Mouse (Mus musculus) neural tube, embryonic 11.5 days (tissue): ENCODE measurements around the gene Mad1l1. TPM values are rescaled to one million over a fixed set of nuclear protein-coding genes. Genes with fewer than 3 reads are reported as not detected.
A peak's percentile ranks its signal among the peaks of the same experiment; 100 is the strongest.

Experiments used
- ATAC-seq: fragments of 200-750 bp; cut with Nextera tagmentation; 2 replicates; pipeline ENCODE4 v1.8.0; 2017; ENCODE audit warnings: moderate number of reproducible peaks, mild to moderate bottlenecking, moderate TSS enrichment, moderate library complexity; ENCODE audit not compliant: insufficient read depth, low FRiP score, low TSS enrichment
- DNase-seq: peaks from one replicate; pipeline ENCODE4 v3.0.0-alpha.2; 2015; ENCODE audit warnings: low spot score
- H3K27ac ChIP-seq: fragments of 300-500 bp; sonication (generic); 2 replicates; pipeline ENCODE4 v1.5.1; 2014; ENCODE audit warnings: low read depth, mild to moderate bottlenecking, low read length
- H3K27me3 ChIP-seq: fragments of 300-500 bp; sonication (generic); 2 replicates; pipeline ENCODE4 v1.6.1; 2014; ENCODE audit warnings: mild to moderate bottlenecking, low read length, mixed read lengths; ENCODE audit not compliant: control insufficient read depth, insufficient read depth
- H3K36me3 ChIP-seq: fragments of 300-500 bp; sonication (generic); 2 replicates; pipeline ENCODE4 v1.6.1; 2014; ENCODE audit warnings: mild to moderate bottlenecking, low read length, moderate library complexity, mixed read lengths; ENCODE audit not compliant: control insufficient read depth, insufficient read depth
- H3K4me1 ChIP-seq: fragments of 300-500 bp; sonication (generic); 2 replicates; pipeline ENCODE4 v1.6.1; 2014; ENCODE audit warnings: low read length, mixed read lengths; ENCODE audit not compliant: control insufficient read depth, insufficient read depth
- H3K4me2 ChIP-seq: fragments of 300-500 bp; sonication (generic); 2 replicates; pipeline ENCODE4 v1.6.1; 2014; ENCODE audit warnings: low read depth, mild to moderate bottlenecking, moderate library complexity
- H3K4me3 ChIP-seq: fragments of 300-500 bp; sonication (generic); 2 replicates; pipeline ENCODE4 v1.5.1; 2014; ENCODE audit warnings: low read depth, low read length
- H3K9ac ChIP-seq: fragments of 300-500 bp; sonication (generic); 2 replicates; pipeline ENCODE4 v1.6.1; 2014; ENCODE audit warnings: mild to moderate bottlenecking, low read length
- H3K9me3 ChIP-seq: fragments of 300-500 bp; sonication (generic); 2 replicates; pipeline ENCODE4 v1.6.1; 2016; ENCODE audit warnings: low read length; ENCODE audit not compliant: control insufficient read depth
- whole genome bisulfite sequencing: fragments of 180-500 bp; shearing (Covaris S2); extraction: QIAGEN DNeasy Blood & Tissue Kit; methylation state at CpG from one replicate; pipeline ENCODE4 v1.1.7; 2014; 5-methylcytosine and 5-hydroxymethylcytosine counted together
- polyA plus RNA-seq: library from polyadenylated mRNA; unstranded; fragments of >200 nt; fragmentation: Nextera tagmentation; extraction: Ambion mirVana; gene quantifications from 2 replicates; pipeline ENCODE4 v1.2.1, GENCODE M21; 2014

Mad1l1 gene
- polyA plus RNA-seq, 1 experiment from 2014 or later = 51.9 TPM

- Histone ChIP-seq H3K4me2 (no peak overlapping the region), H3K4me1 (no peaks in the 10 kb centered on the region), H3K9me3 (no peaks in the 10 kb centered on the region), H3K27me3 (no peaks in the 10 kb centered on the region), H3K36me3 (no peaks in the 10 kb centered on the region), H3K27ac (no peak overlapping the region), H3K9ac (no peak overlapping the region), H3K4me3 (no peak overlapping the region)
- 89% methylated on average over 6 of the region's 6 CpGs for WGBS
- DNase-seq (no peak), ATAC-seq (no peak)
Measured at GRCm38 (mm10) chr5:140163947-140164346, 157.4 kb downstream of the Mad1l1 start.

DNA sequence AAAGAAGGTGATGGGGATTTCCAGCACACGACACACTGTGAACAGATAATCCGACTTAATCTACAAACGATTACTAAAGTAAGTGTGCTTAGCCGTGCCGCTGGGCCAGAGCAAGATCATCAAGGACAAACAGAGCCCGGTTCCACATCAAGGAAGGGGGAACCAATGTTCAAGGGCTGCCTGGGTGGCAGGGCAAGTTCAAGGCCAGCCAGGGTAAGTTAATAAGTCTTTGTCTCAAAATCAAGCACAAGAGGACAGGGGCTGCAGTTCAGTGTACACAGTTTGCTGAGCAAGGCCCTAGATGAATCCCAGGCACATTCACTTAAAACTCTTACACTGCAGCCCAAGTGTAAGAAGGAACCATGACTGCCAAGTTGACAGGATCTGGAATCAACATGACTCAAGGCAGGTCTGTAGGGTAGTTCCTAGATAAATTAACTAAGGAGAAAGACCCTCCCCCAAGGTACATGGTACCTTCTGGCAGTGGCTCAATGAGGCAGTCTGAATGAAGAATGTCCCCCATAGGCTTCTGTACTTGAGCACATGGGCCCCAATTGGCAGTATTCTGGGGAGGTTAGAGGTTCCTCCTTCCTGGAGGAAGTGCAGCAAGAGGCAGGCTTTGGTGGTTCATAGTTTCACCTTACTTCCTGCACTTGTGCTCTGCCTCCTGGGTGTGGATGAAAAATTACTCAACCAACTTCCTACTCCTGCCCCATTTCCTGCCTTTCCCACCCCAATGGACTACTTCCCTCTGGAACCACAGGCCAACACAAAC, 159.1 kb downstream of the Mad1l1 start:
- H3K27ac ChIP-seq = no peak overlapping the region
- H3K9ac ChIP-seq = no peak overlapping the region
- H3K4me2 ChIP-seq = no peak overlapping the region
- WGBS = 85% methylated on average over 6 of the region's 6 CpGs
- no peaks in the 10 kb centered on the region for H3K4me1 ChIP-seq
- ATAC-seq = no peak
- DNase-seq = no peak
- H3K27me3 ChIP-seq = no peaks in the 10 kb centered on the region
- H3K9me3 ChIP-seq = no peaks in the 10 kb centered on the region
- H3K4me3 ChIP-seq = no peak overlapping the region
- H3K36me3 ChIP-seq = no peaks in the 10 kb centered on the region

DNA sequence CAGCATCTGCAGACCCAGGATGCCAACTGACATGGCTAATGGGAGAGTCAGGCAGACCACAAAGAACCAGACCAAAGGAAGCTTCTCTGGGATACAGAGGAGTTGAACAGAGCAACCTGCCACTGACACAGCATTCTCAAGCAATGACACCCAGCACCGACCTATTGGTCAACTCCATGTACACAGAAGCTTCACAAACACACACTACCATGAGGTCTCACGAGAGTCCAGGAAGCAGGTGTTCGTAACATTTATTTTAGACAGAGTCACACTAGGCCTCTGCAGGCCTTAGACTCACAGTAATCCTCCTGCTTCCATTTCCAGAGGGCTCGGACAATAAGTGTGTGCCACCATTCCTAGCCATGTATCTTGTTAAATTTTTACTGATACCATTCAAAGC, 162.3 kb downstream of the Mad1l1 start:
- H3K4me1 ChIP-seq = no peaks in the 10 kb centered on the region
- DNase-seq (no peak), ATAC-seq (no peak)
- no peaks in the 10 kb centered on the region for H3K9me3 ChIP-seq
- H3K27ac ChIP-seq = no peak overlapping the region
- H3K4me2 ChIP-seq = no peak overlapping the region
- no peak overlapping the region for H3K4me3 ChIP-seq
- 91% methylated on average over 4 of the region's 4 CpGs for WGBS
- no peaks in the 10 kb centered on the region for H3K36me3 ChIP-seq
- no peaks in the 10 kb centered on the region for H3K27me3 ChIP-seq
- H3K9ac ChIP-seq = no peak overlapping the region

- ATAC-seq (no peak), DNase-seq (no peak)
- no peaks in the 10 kb centered on the region for H3K4me1 ChIP-seq
- no peak overlapping the region for H3K9ac ChIP-seq
- H3K4me3 ChIP-seq = no peak overlapping the region
- 92% methylated on average over 1 of the region's 1 CpGs for WGBS
- H3K27ac ChIP-seq = no peak overlapping the region
- no peaks in the 10 kb centered on the region for H3K9me3 ChIP-seq
- H3K36me3 ChIP-seq = no peaks in the 10 kb centered on the region
- H3K27me3 ChIP-seq = no peaks in the 10 kb centered on the region
- H3K4me2 ChIP-seq = no peak overlapping the region
Measured at GRCm38 (mm10) chr5:140157886-140158627, 163.3 kb downstream of the Mad1l1 start.

- 82% methylated on average over 3 of the region's 3 CpGs for WGBS
Measured at GRCm38 (mm10) chr5:140154166-140154565, 167.2 kb downstream of the Mad1l1 start.

DNA sequence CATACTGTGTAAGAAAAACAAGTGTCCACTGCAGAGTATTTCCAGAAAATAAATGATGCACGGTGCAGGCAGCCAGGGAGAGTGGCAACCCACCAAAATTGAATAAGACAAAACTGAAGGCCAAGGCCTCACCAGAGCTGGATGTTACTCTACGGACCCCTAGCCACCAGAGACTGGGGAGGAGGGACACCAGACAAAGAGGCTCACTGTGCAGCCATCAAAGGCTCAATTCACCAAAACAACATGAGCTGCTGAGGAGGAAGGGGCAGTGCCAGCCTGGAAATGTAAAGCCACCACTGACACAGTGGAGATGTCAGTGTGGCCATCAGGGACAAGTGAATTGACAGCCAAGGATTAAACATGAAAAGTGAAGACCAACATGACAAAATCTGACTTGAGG, 169.5 kb downstream of the Mad1l1 start:
- peak overlapping the region; percentile 15 for H3K27ac ChIP-seq
- no peak for ATAC-seq
- 43% methylated on average over 2 of the region's 2 CpGs for WGBS
- no peaks in the 10 kb centered on the region for H3K36me3 ChIP-seq
- no peak for DNase-seq
- no peak overlapping the region for H3K4me2 ChIP-seq
- H3K9ac ChIP-seq = no peak overlapping the region
- H3K9me3 ChIP-seq = no peaks in the 10 kb centered on the region
- H3K4me1 ChIP-seq = 0 out of 2 replicates have a peak, but pooled peaks cover 3% of the 10 kb centered on the region
- H3K27me3 ChIP-seq = no peaks in the 10 kb centered on the region
- no peak overlapping the region for H3K4me3 ChIP-seq

More at GRCm38 (mm10) chr5:140154166-140154565, 167.2 kb downstream of the Mad1l1 start:
- H3K4me1 ChIP-seq = 0 out of 2 replicates have a peak, but pooled peaks cover 3% of the 10 kb centered on the region
- H3K36me3 ChIP-seq = no peaks in the 10 kb centered on the region
- no peak overlapping the region for H3K9ac ChIP-seq
- ATAC-seq = no peak
- H3K4me2 ChIP-seq = no peak overlapping the region
- H3K27me3 ChIP-seq = no peaks in the 10 kb centered on the region
- DNase-seq = no peak
- H3K4me3 ChIP-seq = no peak overlapping the region
- no peaks in the 10 kb centered on the region for H3K9me3 ChIP-seq
- H3K27ac ChIP-seq = no peak overlapping the region

GRCm38 (mm10) chr5:140151180-140151579, 170.2 kb downstream of the Mad1l1 start:
- 72% methylated on average over 2 of the region's 2 CpGs for WGBS
- no peak for ATAC-seq
- H3K36me3 ChIP-seq = no peaks in the 10 kb centered on the region
- H3K27ac ChIP-seq = peak overlapping the region; percentile 15; the same call in 1 of the 2 replicates
- no peak overlapping the region for H3K9ac ChIP-seq
- no peak overlapping the region for H3K4me3 ChIP-seq
- H3K27me3 ChIP-seq = no peaks in the 10 kb centered on the region
- no peak overlapping the region for H3K4me2 ChIP-seq
- H3K9me3 ChIP-seq = no peaks in the 10 kb centered on the region
- DNase-seq = no peak
- H3K4me1 ChIP-seq = 0 out of 2 replicates have a peak, but pooled peaks cover 3% of the 10 kb centered on the region

GRCm38 (mm10) chr5:140150694-140151093, 170.7 kb downstream of the Mad1l1 start:
- 0 out of 2 replicates have a peak, but pooled peaks cover 3% of the 10 kb centered on the region for H3K4me1 ChIP-seq
- DNase-seq = no peak
- H3K27ac ChIP-seq = no peak overlapping the region
- no peak overlapping the region for H3K9ac ChIP-seq
- H3K27me3 ChIP-seq = no peaks in the 10 kb centered on the region
- ATAC-seq = no peak
- H3K4me2 ChIP-seq = no peak overlapping the region
- H3K9me3 ChIP-seq = no peaks in the 10 kb centered on the region
- H3K4me3 ChIP-seq = no peak overlapping the region
- WGBS = 91% methylated on average over 2 of the region's 2 CpGs
- H3K36me3 ChIP-seq = no peaks in the 10 kb centered on the region
